Mouse (Mus musculus): Measurements from ENCODE around the gene Misp. TPM values are rescaled to one million over a fixed set of nuclear protein-coding genes. Genes with fewer than 3 reads are reported as not detected.

Misp gene
- polyA plus RNA-seq, 1 experiment from 2014 or later, result 0.48 TPM

Small RNA genes within 50 kb of the gene (microRNA-seq; reads per million reads assigned to microRNA genes)
- gene Mir6910, result not detected

Other genes with a start within 250 kb of the Misp start
- not detected in 2 replicates for gene Theg, start 233.7 kb upstream of the Misp start, polyA plus RNA-seq (2015; fragmentation: Nextera tagmentation; extraction: Ambion mirVana)
- gene C2cd4c, start 207.0 kb upstream of the Misp start, polyA plus RNA-seq (2015; fragmentation: Nextera tagmentation; extraction: Ambion mirVana), result 0.25 and 0.32 TPM in 2 replicates
- 12.3 and 16.0 TPM in 2 replicates for gene Shc2, start 183.1 kb upstream of the Misp start, polyA plus RNA-seq (2015; fragmentation: Nextera tagmentation; extraction: Ambion mirVana)
- gene Odf3l2, start 175.3 kb upstream of the Misp start, polyA plus RNA-seq (2015; fragmentation: Nextera tagmentation; extraction: Ambion mirVana), result 0.28 TPM in 1 of 2 replicates, not detected in the other
- gene Madcam1, start 156.4 kb upstream of the Misp start, polyA plus RNA-seq (2015; fragmentation: Nextera tagmentation; extraction: Ambion mirVana), result 0.57 and 1.0 TPM in 2 replicates
- gene Tpgs1, start 151.6 kb upstream of the Misp start, polyA plus RNA-seq (2015; fragmentation: Nextera tagmentation; extraction: Ambion mirVana), result 75.9 and 76.6 TPM in 2 replicates
- gene Cdc34, start 138.8 kb upstream of the Misp start, polyA plus RNA-seq (2015; fragmentation: Nextera tagmentation; extraction: Ambion mirVana), result 61.1 and 71.1 TPM in 2 replicates
- gene Gzmm, start 132.0 kb upstream of the Misp start, polyA plus RNA-seq (2015; fragmentation: Nextera tagmentation; extraction: Ambion mirVana), result 1.7 and 1.8 TPM in 2 replicates
- gene Bsg, start 116.5 kb upstream of the Misp start, polyA plus RNA-seq (2015; fragmentation: Nextera tagmentation; extraction: Ambion mirVana), result 726 and 729 TPM in 2 replicates
- gene Hcn2, start 104.4 kb upstream of the Misp start, polyA plus RNA-seq (2015; fragmentation: Nextera tagmentation; extraction: Ambion mirVana), result 0.39 and 0.52 TPM in 2 replicates
- 47.1 and 50.0 TPM in 2 replicates for gene Polrmt, start 74.4 kb upstream of the Misp start, polyA plus RNA-seq (2015; fragmentation: Nextera tagmentation; extraction: Ambion mirVana)
- gene Fgf22, start 65.9 kb upstream of the Misp start, polyA plus RNA-seq (2015; fragmentation: Nextera tagmentation; extraction: Ambion mirVana), result 0.25 and 0.73 TPM in 2 replicates
- 85.8 and 87.2 TPM in 2 replicates for gene Rnf126, start 54.0 kb upstream of the Misp start, polyA plus RNA-seq (2015; fragmentation: Nextera tagmentation; extraction: Ambion mirVana)
- gene Fstl3, start 43.7 kb upstream of the Misp start, polyA plus RNA-seq (2015; fragmentation: Nextera tagmentation; extraction: Ambion mirVana), result 1.1 and 1.4 TPM in 2 replicates
- 0.36 and 0.62 TPM in 2 replicates for gene Prss57, start 30.0 kb upstream of the Misp start, polyA plus RNA-seq (2015; fragmentation: Nextera tagmentation; extraction: Ambion mirVana)
- gene Palm, start 27.4 kb upstream of the Misp start, polyA plus RNA-seq (2015; fragmentation: Nextera tagmentation; extraction: Ambion mirVana), result 327 and 349 TPM in 2 replicates
- 98.3 and 107 TPM in 2 replicates for gene Ptbp1, start 33.4 kb downstream of the Misp start, polyA plus RNA-seq (2015; fragmentation: Nextera tagmentation; extraction: Ambion mirVana)
- gene Prtn3, start 53.5 kb downstream of the Misp start, polyA plus RNA-seq (2015; fragmentation: Nextera tagmentation; extraction: Ambion mirVana), result 12.4 and 15.3 TPM in 2 replicates
- gene Plppr3, start 53.6 kb downstream of the Misp start, polyA plus RNA-seq (2015; fragmentation: Nextera tagmentation; extraction: Ambion mirVana), result 415 and 495 TPM in 2 replicates
- not detected in 2 replicates for gene Elane, start 65.3 kb downstream of the Misp start, polyA plus RNA-seq (2015; fragmentation: Nextera tagmentation; extraction: Ambion mirVana)
- not detected in 2 replicates for gene Cfd, start 69.9 kb downstream of the Misp start, polyA plus RNA-seq (2015; fragmentation: Nextera tagmentation; extraction: Ambion mirVana)
- gene Med16, start 87.9 kb downstream of the Misp start, polyA plus RNA-seq (2015; fragmentation: Nextera tagmentation; extraction: Ambion mirVana), result 53.8 and 54.0 TPM in 2 replicates
- 17.7 and 36.3 TPM in 2 replicates for gene Gm26602, start 89.9 kb downstream of the Misp start, polyA plus RNA-seq (2015; fragmentation: Nextera tagmentation; extraction: Ambion mirVana)
- 2.7 and 3.6 TPM in 2 replicates for gene Kiss1r, start 96.0 kb downstream of the Misp start, polyA plus RNA-seq (2015; fragmentation: Nextera tagmentation; extraction: Ambion mirVana)
- gene R3hdm4, start 100.2 kb downstream of the Misp start, polyA plus RNA-seq (2015; fragmentation: Nextera tagmentation; extraction: Ambion mirVana), result 289 and 309 TPM in 2 replicates
- 2.4 and 3.5 TPM in 2 replicates for gene Arid3a, start 106.1 kb downstream of the Misp start, polyA plus RNA-seq (2015; fragmentation: Nextera tagmentation; extraction: Ambion mirVana)
- gene Wdr18, start 139.2 kb downstream of the Misp start, polyA plus RNA-seq (2015; fragmentation: Nextera tagmentation; extraction: Ambion mirVana), result 81.8 and 97.7 TPM in 2 replicates
- gene Grin3b, start 149.7 kb downstream of the Misp start, polyA plus RNA-seq (2015; fragmentation: Nextera tagmentation; extraction: Ambion mirVana), result 0.29 and 0.60 TPM in 2 replicates
- gene Tmem259, start 163.3 kb downstream of the Misp start, polyA plus RNA-seq (2015; fragmentation: Nextera tagmentation; extraction: Ambion mirVana), result 12.3 and 12.8 TPM in 2 replicates
- gene Cnn2, start 167.6 kb downstream of the Misp start, polyA plus RNA-seq (2015; fragmentation: Nextera tagmentation; extraction: Ambion mirVana), result 30.5 and 31.3 TPM in 2 replicates
- 3.9 and 4.7 TPM in 2 replicates for gene Abca7, start 175.5 kb downstream of the Misp start, polyA plus RNA-seq (2015; fragmentation: Nextera tagmentation; extraction: Ambion mirVana)
- gene Arhgap45, start 195.7 kb downstream of the Misp start, polyA plus RNA-seq (2015; fragmentation: Nextera tagmentation; extraction: Ambion mirVana), result 1.2 and 1.8 TPM in 2 replicates
- 173 and 178 TPM in 2 replicates for gene Polr2e, start 218.8 kb downstream of the Misp start, polyA plus RNA-seq (2015; fragmentation: Nextera tagmentation; extraction: Ambion mirVana)
- 443 and 475 TPM in 2 replicates for gene Gpx4, start 226.2 kb downstream of the Misp start, polyA plus RNA-seq (2015; fragmentation: Nextera tagmentation; extraction: Ambion mirVana)

Measured in forebrain, embryonic 16.5 days (tissue).